Mouse (Mus musculus): ENCODE results near the gene Ar. TPM values are rescaled to one million over a fixed set of nuclear protein-coding genes. Genes with fewer than 3 reads are reported as not detected.

The Ar gene
- total and polyA plus RNA-seq, 2 experiments from 2014 or later = 0.34 to 0.48 TPM

DNA sequence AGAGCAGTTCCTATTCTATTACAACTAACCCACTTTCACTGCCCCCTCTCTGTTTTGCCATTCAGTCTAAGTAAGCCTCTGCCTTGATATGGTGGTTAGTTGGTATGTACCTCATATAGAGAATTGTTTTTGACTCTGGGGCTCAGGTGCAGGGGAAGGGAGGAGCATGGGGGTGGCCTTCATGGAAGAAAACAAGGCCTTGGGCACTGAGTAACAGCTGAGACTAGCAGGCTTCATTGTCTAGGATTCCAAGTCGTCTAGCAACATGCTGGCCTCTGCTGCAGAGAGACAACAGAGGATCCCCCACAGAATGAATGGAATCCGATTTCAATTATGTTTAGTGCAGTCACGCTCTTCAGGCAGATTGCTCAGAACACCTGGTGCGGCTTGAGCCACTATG lies 152.1 kb downstream of the Ar start:
- H3K27me3 ChIP-seq (ENCODE audit: insufficient read depth, low read length) = no peaks in the 10 kb centered on the region
- H3K4me3 ChIP-seq (ENCODE audit: low read depth, low read length) = no peak overlapping the region
- no peak overlapping the region for H3K27ac ChIP-seq (ENCODE audit: low read depth, low read length)
- no peak overlapping the region for H3K4me2 ChIP-seq (ENCODE audit: low read depth)
- no peak for TF ChIP-seq CTCF (IDR thresholded peaks at IDR 0.05; ENCODE audit: low read depth)
- no peaks in the 10 kb centered on the region for H3K9me3 ChIP-seq (ENCODE audit: low read length)
- no peaks in the 10 kb centered on the region for H3K4me1 ChIP-seq (ENCODE audit: insufficient read depth)
- DNase-seq = no peak
- WGBS = 62% methylated on average over 4 of the region's 4 CpGs
- no peak overlapping the region for H3K9ac ChIP-seq
- H3K36me3 ChIP-seq (ENCODE audit: insufficient read depth) = no peaks in the 10 kb centered on the region
- ATAC-seq = no peak

DNA sequence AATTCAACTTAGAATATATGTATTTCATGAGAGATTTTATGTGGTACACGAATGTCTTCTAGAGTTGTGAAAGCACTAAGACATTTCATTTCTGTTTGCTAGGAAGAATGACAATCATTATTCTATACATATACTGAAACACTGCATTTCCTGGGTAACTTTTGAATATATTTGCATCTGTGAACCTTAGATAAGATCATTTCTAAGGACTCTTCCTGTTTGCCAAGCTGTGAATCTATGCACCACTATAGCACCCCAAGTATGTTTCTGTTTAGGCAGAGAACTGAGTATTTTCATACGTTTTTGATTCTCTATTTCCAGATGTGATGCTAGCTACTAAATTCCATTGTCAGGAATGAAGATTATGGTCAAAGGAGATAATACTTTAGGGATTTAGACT lies 153.4 kb downstream of the Ar start:
- Histone ChIP-seq H3K27ac (ENCODE audit: low read depth, low read length) (no peak overlapping the region), H3K4me3 (ENCODE audit: low read depth, low read length) (no peak overlapping the region), H3K4me1 (ENCODE audit: insufficient read depth) (no peaks in the 10 kb centered on the region), H3K9me3 (ENCODE audit: low read length) (no peaks in the 10 kb centered on the region), H3K27me3 (ENCODE audit: insufficient read depth, low read length) (no peaks in the 10 kb centered on the region), H3K4me2 (ENCODE audit: low read depth) (no peak overlapping the region), H3K36me3 (ENCODE audit: insufficient read depth) (no peaks in the 10 kb centered on the region), H3K9ac (no peak overlapping the region)
- no peak for ATAC-seq
- DNase-seq = no peak
- WGBS = 68% methylated on average over 2 of the region's 2 CpGs
- TF ChIP-seq CTCF (IDR thresholded peaks at IDR 0.05; ENCODE audit: low read depth) = no peak

DNA sequence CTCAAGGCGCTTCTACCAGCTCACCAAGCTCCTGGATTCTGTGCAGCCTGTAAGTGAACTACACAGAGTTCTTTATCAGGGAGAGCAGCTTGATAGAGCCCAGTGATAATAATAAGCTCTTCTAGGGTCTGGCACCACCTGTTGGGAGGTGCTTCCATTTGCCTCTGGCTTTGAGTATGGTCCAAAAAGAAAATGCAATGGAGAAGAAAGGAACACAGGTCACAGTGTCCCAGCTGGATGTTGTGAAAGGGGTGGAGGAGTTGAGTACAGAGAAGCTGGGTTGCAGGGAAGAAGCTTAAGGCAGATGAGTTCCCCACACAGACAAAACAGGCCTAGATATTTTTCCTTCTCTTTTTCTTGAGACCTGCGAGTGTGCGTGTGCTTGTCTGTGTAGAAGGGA lies 167.4 kb downstream of the Ar start:
- TF ChIP-seq CTCF (IDR thresholded peaks at IDR 0.05; ENCODE audit: low read depth) = no peak
- H3K36me3 ChIP-seq (ENCODE audit: insufficient read depth) = no peaks in the 10 kb centered on the region
- no peak overlapping the region for H3K9ac ChIP-seq
- H3K27me3 ChIP-seq (ENCODE audit: insufficient read depth, low read length) = no peaks in the 10 kb centered on the region
- H3K4me1 ChIP-seq (ENCODE audit: insufficient read depth) = no peaks in the 10 kb centered on the region
- DNase-seq = no peak
- ATAC-seq = no peak
- H3K4me3 ChIP-seq (ENCODE audit: low read depth, low read length) = no peak overlapping the region
- H3K4me2 ChIP-seq (ENCODE audit: low read depth) = no peak overlapping the region
- WGBS = 95% methylated on average over 3 of the region's 3 CpGs
- H3K27ac ChIP-seq (ENCODE audit: low read depth, low read length) = no peak overlapping the region
- no peaks in the 10 kb centered on the region for H3K9me3 ChIP-seq (ENCODE audit: low read length)

DNA sequence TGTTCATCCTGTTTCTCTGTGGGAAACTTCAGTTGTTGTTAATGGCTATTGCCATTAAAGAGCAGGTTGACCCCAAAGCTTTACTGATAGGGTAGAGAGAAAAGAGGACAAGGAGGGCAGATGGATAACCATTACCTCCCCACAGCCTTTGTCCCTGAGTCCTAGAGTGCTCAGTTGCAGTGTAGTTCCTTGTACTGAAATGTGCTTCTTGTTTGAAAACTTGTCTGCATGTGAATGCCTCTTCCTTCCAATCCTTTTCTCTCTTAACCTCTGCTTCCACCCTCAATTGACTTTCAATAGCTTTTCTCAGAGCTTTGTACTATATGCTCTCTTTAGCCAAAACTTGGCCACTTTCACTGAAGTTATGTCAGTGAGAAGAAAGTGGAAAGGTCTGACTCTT lies 168.9 kb downstream of the Ar start:
- DNase-seq (no peak), ATAC-seq (no peak)
- no peaks in the 10 kb centered on the region for H3K36me3 ChIP-seq (ENCODE audit: insufficient read depth)
- no peaks in the 10 kb centered on the region for H3K9me3 ChIP-seq (ENCODE audit: low read length)
- no peaks in the 10 kb centered on the region for H3K27me3 ChIP-seq (ENCODE audit: insufficient read depth, low read length)
- no peaks in the 10 kb centered on the region for H3K4me1 ChIP-seq (ENCODE audit: insufficient read depth)
- TF ChIP-seq CTCF (IDR thresholded peaks at IDR 0.05; ENCODE audit: low read depth) = no peak
- no peak overlapping the region for H3K27ac ChIP-seq (ENCODE audit: low read depth, low read length)
- no peak overlapping the region for H3K9ac ChIP-seq
- H3K4me3 ChIP-seq (ENCODE audit: low read depth, low read length) = no peak overlapping the region
- no peak overlapping the region for H3K4me2 ChIP-seq (ENCODE audit: low read depth)

DNA sequence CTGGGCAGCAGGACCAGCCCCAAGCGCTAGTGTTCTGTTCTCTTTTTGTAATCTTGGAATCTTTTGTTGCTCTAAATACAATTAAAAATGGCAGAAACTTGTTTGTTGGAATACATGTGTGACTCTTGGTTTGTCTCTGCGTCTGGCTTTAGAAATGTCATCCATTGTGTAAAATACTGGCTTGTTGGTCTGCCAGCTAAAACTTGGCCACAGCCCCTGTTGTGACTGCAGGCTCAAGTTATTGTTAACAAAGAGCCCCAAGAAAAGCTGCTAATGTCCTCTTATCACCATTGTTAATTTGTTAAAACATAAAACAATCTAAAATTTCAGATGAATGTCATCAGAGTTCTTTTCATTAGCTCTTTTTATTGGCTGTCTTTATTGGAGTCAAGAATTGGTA lies 174.5 kb downstream of the Ar start:
- Histone ChIP-seq H3K27me3 (ENCODE audit: insufficient read depth, low read length) (no peaks in the 10 kb centered on the region), H3K36me3 (ENCODE audit: insufficient read depth) (no peaks in the 10 kb centered on the region), H3K9me3 (ENCODE audit: low read length) (no peaks in the 10 kb centered on the region), H3K4me2 (ENCODE audit: low read depth) (no peak overlapping the region), H3K9ac (no peak overlapping the region), H3K27ac (ENCODE audit: low read depth, low read length) (no peak overlapping the region), H3K4me1 (ENCODE audit: insufficient read depth) (no peaks in the 10 kb centered on the region), H3K4me3 (ENCODE audit: low read depth, low read length) (no peak overlapping the region)
- WGBS = 60% methylated on average over 2 of the region's 2 CpGs
- ATAC-seq (no peak), DNase-seq (no peak)
- no peak for TF ChIP-seq CTCF (IDR thresholded peaks at IDR 0.05; ENCODE audit: low read depth)

DNA sequence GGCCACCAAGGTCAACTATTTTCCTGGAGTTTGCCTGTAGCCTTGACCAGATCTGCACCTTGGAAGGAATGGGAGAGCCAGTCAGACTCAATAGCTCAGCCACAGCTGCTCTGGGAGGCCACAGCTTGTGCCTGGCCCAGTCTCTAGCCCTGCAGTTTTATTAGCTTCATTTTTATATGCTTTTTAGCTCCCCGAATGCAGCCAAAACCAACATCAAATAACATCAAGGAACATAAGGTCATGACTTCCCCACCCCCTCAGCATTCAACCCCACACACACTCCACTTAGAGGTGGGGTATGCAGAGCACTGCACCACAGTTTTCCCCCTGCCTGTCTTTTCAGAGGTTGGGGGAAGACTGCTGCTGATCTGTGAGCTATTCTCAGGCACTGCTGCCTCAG lies 198.9 kb downstream of the Ar start:
- no peaks in the 10 kb centered on the region for H3K9me3 ChIP-seq (ENCODE audit: low read length)

DNA sequence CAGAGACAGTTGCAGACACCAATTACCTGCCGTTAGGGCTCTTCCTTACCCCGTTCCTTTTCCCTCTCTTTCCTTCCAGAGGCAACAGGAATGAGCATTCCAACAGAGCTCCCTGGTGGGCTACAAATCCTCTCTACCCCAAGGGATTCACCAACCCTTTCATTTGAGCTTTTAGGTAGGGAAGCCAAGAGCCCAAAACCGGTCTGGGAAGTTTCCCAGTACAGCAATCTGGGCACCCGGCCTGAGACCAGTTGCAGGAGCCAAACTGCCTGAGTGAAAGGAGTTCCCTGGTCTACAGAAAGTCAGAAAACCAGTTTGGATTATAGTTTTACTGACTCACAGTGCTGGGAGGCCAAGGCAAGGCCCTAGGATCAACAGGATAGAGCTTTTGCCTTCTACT lies 199.5 kb downstream of the Ar start:
- no peaks in the 10 kb centered on the region for H3K27me3 ChIP-seq (ENCODE audit: insufficient read depth, low read length)
- H3K9ac ChIP-seq = no peak overlapping the region
- ATAC-seq (no peak), DNase-seq (peak; percentile 11)
- H3K4me2 ChIP-seq (ENCODE audit: low read depth) = no peak overlapping the region
- no peaks in the 10 kb centered on the region for H3K9me3 ChIP-seq (ENCODE audit: low read length)
- no peak overlapping the region for H3K4me3 ChIP-seq (ENCODE audit: low read depth, low read length)
- WGBS = 40% methylated on average over 4 of the region's 4 CpGs
- TF ChIP-seq CTCF (IDR thresholded peaks at IDR 0.05; ENCODE audit: low read depth) = no peak
- H3K36me3 ChIP-seq (ENCODE audit: insufficient read depth) = no peaks in the 10 kb centered on the region
- no peaks in the 10 kb centered on the region for H3K4me1 ChIP-seq (ENCODE audit: insufficient read depth)
- H3K27ac ChIP-seq (ENCODE audit: low read depth, low read length) = no peak overlapping the region

More for the DNA sequence above, 198.9 kb downstream of the Ar start:
- 84% methylated on average over 1 of the region's 1 CpGs for WGBS
- H3K27ac ChIP-seq (ENCODE audit: low read depth, low read length) = no peak overlapping the region
- DNase-seq (no peak), ATAC-seq (no peak)
- no peak overlapping the region for H3K9ac ChIP-seq
- no peak for TF ChIP-seq CTCF (IDR thresholded peaks at IDR 0.05; ENCODE audit: low read depth)
- H3K4me2 ChIP-seq (ENCODE audit: low read depth) = no peak overlapping the region
- no peaks in the 10 kb centered on the region for H3K27me3 ChIP-seq (ENCODE audit: insufficient read depth, low read length)
- H3K36me3 ChIP-seq (ENCODE audit: insufficient read depth) = no peaks in the 10 kb centered on the region
- H3K4me3 ChIP-seq (ENCODE audit: low read depth, low read length) = no peak overlapping the region
- no peaks in the 10 kb centered on the region for H3K4me1 ChIP-seq (ENCODE audit: insufficient read depth)
